Mouse (Mus musculus) cortical plate, adult 2 months (tissue): Measurements from ENCODE around the gene Mettl7a1.

ENCODE experiments used
- CTCF ChIP-seq: fragments of 200-500 bp; IDR thresholded peaks from 2 replicates; pipeline ENCODE4 v1.5.1; 2011; ENCODE audit warnings: mild to moderate bottlenecking, control low read depth, low read length; ENCODE audit not compliant: insufficient read depth; ENCODE audit errors: extremely low read depth
- POLR2A ChIP-seq: fragments of 200-500 bp; IDR thresholded peaks from 2 replicates; pipeline ENCODE4 v1.6.1; 2011; ENCODE audit warnings: mild to moderate bottlenecking, low read length, control low read depth; ENCODE audit not compliant: insufficient read depth; ENCODE audit errors: extremely low read depth

DNA sequence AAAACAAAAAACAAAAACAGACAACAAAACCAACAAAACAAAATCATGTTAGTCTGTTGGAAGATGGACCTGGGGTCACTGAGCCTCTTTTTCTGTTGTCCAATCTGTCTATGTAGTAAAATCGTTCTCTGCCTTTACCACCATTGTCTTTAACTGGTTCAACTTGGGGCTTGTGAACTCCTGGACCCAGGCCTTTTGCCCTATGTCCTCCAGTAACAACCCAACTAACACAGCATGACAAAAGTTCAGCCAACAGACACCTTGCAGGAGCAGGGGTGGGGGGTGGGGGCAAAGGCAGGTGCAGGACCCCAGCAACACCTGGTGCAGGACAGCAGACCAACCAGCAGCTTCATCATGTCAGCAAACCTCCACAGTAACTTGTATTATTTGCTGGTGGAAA, 15.9 kb downstream of the Mettl7a1 start:
- TF ChIP-seq CTCF = no peak
- TF ChIP-seq POLR2A = no peak
